Mouse (Mus musculus) kidney, embryonic 16.5 days (tissue): Measurements from ENCODE around the gene Eral1. TPM values are rescaled to one million over a fixed set of nuclear protein-coding genes. Genes with fewer than 3 reads are reported as not detected.

Experiments
- ATAC-seq: fragments of 200-750 bp; cut with Nextera tagmentation; 2 replicates; pipeline ENCODE4 v1.8.0; 2017; ENCODE audit warnings: moderate TSS enrichment; ENCODE audit not compliant: low FRiP score, low TSS enrichment
- H3K27ac ChIP-seq: fragments of 300-500 bp; sonication (generic); 2 replicates; pipeline ENCODE4 v1.5.1; 2014; ENCODE audit warnings: low read length
- H3K27me3 ChIP-seq: fragments of 300-500 bp; sonication (generic); 2 replicates; pipeline ENCODE4 v1.6.1; 2014; ENCODE audit warnings: low read length, control low read depth, mixed read lengths; ENCODE audit not compliant: insufficient read depth
- H3K36me3 ChIP-seq: fragments of 300-500 bp; sonication (generic); 2 replicates; pipeline ENCODE4 v1.6.1; 2014; ENCODE audit warnings: low read length, control low read depth, mixed read lengths; ENCODE audit not compliant: insufficient read depth
- H3K4me1 ChIP-seq: fragments of 300-500 bp; sonication (generic); 2 replicates; pipeline ENCODE4 v1.6.1; 2014; ENCODE audit warnings: low read length, control low read depth, mixed read lengths; ENCODE audit not compliant: insufficient read depth
- H3K4me2 ChIP-seq: fragments of 300-500 bp; sonication (generic); replicated peaks from 2 replicates; pipeline ENCODE4 v1.6.1; 2014; ENCODE audit warnings: low read depth, low read length
- H3K4me3 ChIP-seq: fragments of 300-500 bp; sonication (generic); 2 replicates; pipeline ENCODE4 v1.5.1; 2014; ENCODE audit warnings: mild to moderate bottlenecking, low read length
- H3K9ac ChIP-seq: fragments of 300-500 bp; sonication (generic); replicated peaks from 2 replicates; pipeline ENCODE4 v1.6.1; 2014; ENCODE audit warnings: low read length
- H3K9me3 ChIP-seq: fragments of 300-500 bp; sonication (generic); 2 replicates; pipeline ENCODE4 v1.6.1; 2016; ENCODE audit warnings: low read length, control low read depth
- WGBS: fragments of 180-500 bp; shearing (Covaris S2); extraction: QIAGEN DNeasy Blood & Tissue Kit; methylation state at CpG from one replicate; pipeline ENCODE4 v1.1.7; 2014; 5-methylcytosine and 5-hydroxymethylcytosine counted together
- polyA plus RNA-seq: library from polyadenylated mRNA; unstranded; fragments of >200 nt; fragmentation: Nextera tagmentation; extraction: Ambion mirVana; gene quantifications from 2 replicates; pipeline ENCODE4 v1.2.1, GENCODE M21; 2015

Gene Eral1
- polyA plus RNA-seq, 1 experiment from 2014 or later = 41.6 TPM

DNA sequence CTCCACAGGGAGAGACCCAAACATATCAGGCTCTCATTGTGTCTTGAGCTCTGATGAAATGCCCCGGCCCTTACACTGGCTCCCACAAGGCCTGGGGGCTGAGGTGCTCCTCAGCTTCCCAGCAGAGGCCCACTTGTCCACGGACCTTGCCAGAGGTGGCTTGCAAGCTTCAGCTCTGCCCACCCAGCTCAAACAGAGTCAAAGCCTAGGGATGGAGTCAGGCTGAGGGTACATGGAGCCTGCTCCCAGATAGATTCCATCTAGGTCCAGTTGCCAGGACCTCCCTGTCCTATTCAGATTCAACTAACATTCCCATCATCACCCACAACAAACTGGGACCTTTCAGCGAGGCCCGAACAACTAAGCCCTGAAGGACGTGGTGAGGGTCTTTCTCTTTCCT lies 8.2 kb downstream of the Eral1 start:
- WGBS = 86% methylated on average over 5 of the region's 5 CpGs
- Histone ChIP-seq H3K9ac (no peak overlapping the region), H3K4me2 (no peak overlapping the region), H3K4me3 (no peak overlapping the region), H3K27me3 (no peaks in the 10 kb centered on the region), H3K9me3 (no peaks in the 10 kb centered on the region), H3K27ac (no peak overlapping the region), H3K4me1 (no peaks in the 10 kb centered on the region), H3K36me3 (peaks cover 44% of the 10 kb centered on the region)
- no peak for ATAC-seq

GRCm38 (mm10) chr11:78069646-78070045 lies 10.5 kb downstream of the Eral1 start:
- Histone ChIP-seq H3K4me3 (no peak overlapping the region), H3K36me3 (peaks cover 26% of the 10 kb centered on the region), H3K9me3 (no peaks in the 10 kb centered on the region), H3K9ac (no peak overlapping the region), H3K27me3 (no peaks in the 10 kb centered on the region), H3K4me2 (no peak overlapping the region), H3K27ac (no peak overlapping the region), H3K4me1 (no peaks in the 10 kb centered on the region)
- no peak; the same call in 1 of the 2 replicates for ATAC-seq
- 81% methylated on average over 6 of the region's 6 CpGs for WGBS

GRCm38 (mm10) chr11:78069130-78069529 lies 11.1 kb downstream of the Eral1 start:
- H3K36me3 ChIP-seq = peaks cover 21% of the 10 kb centered on the region
- no peak overlapping the region for H3K4me3 ChIP-seq
- H3K9ac ChIP-seq = no peak overlapping the region
- H3K27me3 ChIP-seq = no peaks in the 10 kb centered on the region
- no peak for ATAC-seq
- H3K9me3 ChIP-seq = no peaks in the 10 kb centered on the region
- H3K4me1 ChIP-seq = no peaks in the 10 kb centered on the region
- H3K27ac ChIP-seq = no peak overlapping the region
- WGBS = 88% methylated on average over 5 of the region's 5 CpGs
- no peak overlapping the region for H3K4me2 ChIP-seq

- Histone ChIP-seq H3K27me3 (no peaks in the 10 kb centered on the region), H3K4me3 (no peak overlapping the region), H3K9me3 (no peaks in the 10 kb centered on the region), H3K9ac (no peak overlapping the region), H3K27ac (no peak overlapping the region), H3K36me3 (0 out of 2 replicates have a peak, but pooled peaks cover 8% of the 10 kb centered on the region), H3K4me1 (no peaks in the 10 kb centered on the region), H3K4me2 (no peak overlapping the region)
- ATAC-seq = no peak
- 72% methylated on average over 5 of the region's 5 CpGs for WGBS
Measured at GRCm38 (mm10) chr11:78067566-78067965, 12.6 kb downstream of the Eral1 start.

DNA sequence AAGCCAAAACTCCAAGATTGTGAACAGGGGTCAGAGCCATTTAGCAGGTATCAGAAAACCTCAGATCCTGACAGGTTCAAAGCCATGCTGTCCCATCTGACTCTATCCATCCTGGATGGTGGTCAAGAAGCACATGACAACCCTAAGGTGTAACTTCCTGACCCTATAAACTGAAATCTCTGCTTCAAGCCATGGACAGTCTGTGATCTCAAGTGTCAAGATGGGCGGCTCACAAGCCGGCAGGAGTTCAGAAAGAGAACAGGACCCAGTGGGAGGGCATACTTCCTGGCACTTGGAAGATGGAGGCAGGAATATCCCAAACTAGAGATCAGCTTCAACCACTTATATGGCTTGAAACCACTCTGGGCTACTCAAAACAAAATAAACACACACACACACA lies 13.5 kb downstream of the Eral1 start:
- no peaks in the 10 kb centered on the region for H3K9me3 ChIP-seq
- no peaks in the 10 kb centered on the region for H3K36me3 ChIP-seq
- no peak overlapping the region for H3K27ac ChIP-seq
- no peak for ATAC-seq
- H3K4me2 ChIP-seq = no peak overlapping the region
- 77% methylated on average over 2 of the region's 2 CpGs for WGBS
- no peak overlapping the region for H3K4me3 ChIP-seq
- no peak overlapping the region for H3K9ac ChIP-seq
- no peaks in the 10 kb centered on the region for H3K27me3 ChIP-seq
- no peaks in the 10 kb centered on the region for H3K4me1 ChIP-seq

GRCm38 (mm10) chr11:78065906-78066305 lies 14.3 kb downstream of the Eral1 start:
- Histone ChIP-seq H3K4me1 (no peaks in the 10 kb centered on the region), H3K27me3 (no peaks in the 10 kb centered on the region), H3K4me2 (no peak overlapping the region), H3K9ac (no peak overlapping the region), H3K36me3 (no peaks in the 10 kb centered on the region), H3K27ac (no peak overlapping the region), H3K9me3 (no peaks in the 10 kb centered on the region), H3K4me3 (no peak overlapping the region)
- no peak for ATAC-seq
- 48% methylated on average over 2 of the region's 2 CpGs for WGBS

DNA sequence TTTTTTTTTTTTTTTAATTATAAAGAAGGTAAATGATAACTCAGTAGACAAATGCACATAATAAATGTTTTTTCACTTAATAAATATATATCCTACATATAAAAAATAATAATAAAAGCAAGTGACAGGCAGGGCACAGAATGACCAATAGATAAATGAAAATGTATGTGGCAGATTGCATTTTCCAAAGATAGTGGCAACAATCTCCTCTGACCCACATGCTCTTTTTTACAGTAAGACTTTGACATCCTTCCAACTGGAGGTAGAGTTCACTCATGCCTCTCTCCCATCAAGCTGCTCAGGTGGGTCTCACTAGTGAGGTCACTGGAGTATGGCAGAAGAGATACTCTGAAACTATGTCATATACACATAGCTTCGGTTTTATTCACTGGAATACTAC lies 17.6 kb downstream of the Eral1 start:
- 83% methylated on average over 1 of the region's 1 CpGs for WGBS
- ATAC-seq = no peak
- no peak overlapping the region for H3K4me3 ChIP-seq

DNA sequence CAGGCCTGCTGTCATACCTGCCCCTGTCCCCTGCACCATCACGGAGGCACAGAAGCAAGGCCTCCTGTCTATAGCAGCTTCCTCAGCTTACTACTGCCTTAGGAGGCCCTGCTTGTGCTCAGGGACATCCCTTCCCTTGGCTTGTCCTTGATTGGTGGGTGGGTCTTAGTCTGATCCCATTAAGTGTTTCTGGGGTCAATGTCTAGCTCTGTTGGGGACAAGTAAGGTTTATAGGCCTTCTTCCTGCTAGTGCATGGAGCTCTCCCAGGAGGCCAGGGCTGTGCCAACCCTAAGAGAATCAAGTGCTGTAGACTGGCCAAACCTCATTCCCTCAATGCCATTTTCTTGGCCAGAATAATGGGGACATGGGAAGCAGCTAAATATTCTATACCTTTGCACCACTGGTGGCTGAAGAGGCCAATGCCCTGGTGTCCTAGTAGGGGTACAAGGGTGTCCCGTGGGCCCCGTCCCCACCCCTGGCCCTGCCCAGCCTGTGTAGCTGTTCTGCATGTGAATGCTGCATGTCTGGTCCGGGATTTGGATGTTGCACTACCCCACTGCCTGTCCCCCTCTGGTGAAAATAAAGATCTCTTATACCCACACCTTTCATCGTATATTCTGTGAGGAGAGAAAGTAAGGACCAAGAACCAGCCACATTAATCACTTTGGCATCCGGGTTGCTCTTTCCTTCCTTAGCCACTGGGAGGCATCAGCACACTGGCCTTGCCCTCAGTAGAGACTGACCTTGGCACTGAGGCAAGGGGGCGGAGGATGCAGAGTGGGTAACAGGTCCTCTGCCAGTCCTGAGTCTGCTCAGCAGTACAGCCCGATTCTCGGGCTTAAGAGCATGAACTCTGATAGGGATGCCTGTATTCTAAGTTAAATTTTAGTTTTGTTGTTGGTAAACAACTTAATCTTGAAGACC lies 20.1 kb downstream of the Eral1 start:
- H3K9me3 ChIP-seq = no peaks in the 10 kb centered on the region
- H3K27me3 ChIP-seq = no peaks in the 10 kb centered on the region
- H3K27ac ChIP-seq = no peak overlapping the region
- H3K36me3 ChIP-seq = peaks cover 30% of the 10 kb centered on the region
- no peaks in the 10 kb centered on the region for H3K4me1 ChIP-seq
- no peak overlapping the region for H3K4me3 ChIP-seq
- ATAC-seq = peak; percentile 89
- H3K4me2 ChIP-seq = no peak overlapping the region
- WGBS = 46% methylated on average over 9 of the region's 9 CpGs
- no peak overlapping the region for H3K9ac ChIP-seq

More for the DNA sequence above, 17.6 kb downstream of the Eral1 start:
- H3K9me3 ChIP-seq = no peaks in the 10 kb centered on the region
- H3K27me3 ChIP-seq = no peaks in the 10 kb centered on the region
- peaks cover 22% of the 10 kb centered on the region for H3K36me3 ChIP-seq
- no peak overlapping the region for H3K9ac ChIP-seq
- no peak overlapping the region for H3K4me2 ChIP-seq
- no peaks in the 10 kb centered on the region for H3K4me1 ChIP-seq
- H3K27ac ChIP-seq = no peak overlapping the region

DNA sequence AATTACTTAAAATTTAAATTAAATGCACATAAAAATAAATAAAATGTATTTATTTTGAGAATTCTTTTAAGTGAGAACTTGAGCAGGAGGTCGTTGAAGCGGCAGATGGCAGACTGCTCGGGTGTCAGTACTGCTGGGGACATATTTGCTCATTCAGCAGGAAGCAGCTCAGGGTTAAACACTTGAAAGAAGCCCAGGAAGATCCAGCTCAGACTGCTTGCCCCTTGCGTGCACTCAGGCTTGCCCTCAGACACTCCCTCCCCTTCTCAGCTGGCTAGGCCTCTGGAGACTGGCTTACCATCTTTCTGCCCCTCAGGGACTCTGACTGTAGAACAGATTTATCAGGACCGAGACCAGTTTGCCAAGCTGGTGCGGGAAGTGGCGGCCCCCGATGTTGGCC lies 23.2 kb downstream of the Eral1 start:
- Histone ChIP-seq H3K4me1 (no peaks in the 10 kb centered on the region), H3K4me3 (no peak overlapping the region), H3K27ac (no peak overlapping the region), H3K9me3 (no peaks in the 10 kb centered on the region), H3K36me3 (peaks cover 38% of the 10 kb centered on the region), H3K27me3 (no peaks in the 10 kb centered on the region), H3K9ac (no peak overlapping the region), H3K4me2 (no peak overlapping the region)
- 59% methylated on average over 8 of the region's 8 CpGs for WGBS
- ATAC-seq = 0 out of 2 replicates have a peak, but pooled peaks have one; percentile 32

DNA sequence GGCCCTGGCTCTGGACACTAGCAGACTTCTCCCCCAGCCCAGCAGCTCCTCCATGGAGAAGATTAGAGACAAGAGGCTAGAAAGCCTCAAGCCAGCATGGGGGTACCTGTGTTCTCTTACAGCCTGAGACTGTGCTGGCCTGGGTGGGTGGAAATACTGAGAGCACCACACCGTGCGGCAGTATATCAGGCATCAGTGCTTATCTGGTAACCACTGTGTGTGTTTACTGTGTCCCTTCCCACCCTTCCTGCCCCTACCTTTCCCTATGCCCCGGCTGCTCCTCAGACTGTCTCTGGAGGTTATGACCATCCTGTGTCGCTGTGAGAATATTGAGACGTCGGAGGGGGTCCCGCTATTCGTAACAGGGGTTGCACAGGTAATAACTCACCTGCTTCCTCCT lies 27.1 kb downstream of the Eral1 start:
- Histone ChIP-seq H3K4me2 (no peak overlapping the region), H3K4me3 (no peak overlapping the region), H3K27ac (no peak overlapping the region), H3K4me1 (no peaks in the 10 kb centered on the region), H3K9me3 (no peaks in the 10 kb centered on the region), H3K27me3 (no peaks in the 10 kb centered on the region), H3K36me3 (peaks cover 24% of the 10 kb centered on the region), H3K9ac (no peak overlapping the region)
- ATAC-seq = no peak
- 84% methylated on average over 8 of the region's 8 CpGs for WGBS
